Mouse (Mus musculus) spleen, adult 18-20 months (tissue): ENCODE results near the gene Nadk.

Experiments
- DNase-seq, 2 experiments: peaks; one replicate each; pipeline ENCODE4 v3.0.0; 2022; ENCODE audit warnings: mixed read lengths in 2 of 2

Gene Nadk

DNA sequence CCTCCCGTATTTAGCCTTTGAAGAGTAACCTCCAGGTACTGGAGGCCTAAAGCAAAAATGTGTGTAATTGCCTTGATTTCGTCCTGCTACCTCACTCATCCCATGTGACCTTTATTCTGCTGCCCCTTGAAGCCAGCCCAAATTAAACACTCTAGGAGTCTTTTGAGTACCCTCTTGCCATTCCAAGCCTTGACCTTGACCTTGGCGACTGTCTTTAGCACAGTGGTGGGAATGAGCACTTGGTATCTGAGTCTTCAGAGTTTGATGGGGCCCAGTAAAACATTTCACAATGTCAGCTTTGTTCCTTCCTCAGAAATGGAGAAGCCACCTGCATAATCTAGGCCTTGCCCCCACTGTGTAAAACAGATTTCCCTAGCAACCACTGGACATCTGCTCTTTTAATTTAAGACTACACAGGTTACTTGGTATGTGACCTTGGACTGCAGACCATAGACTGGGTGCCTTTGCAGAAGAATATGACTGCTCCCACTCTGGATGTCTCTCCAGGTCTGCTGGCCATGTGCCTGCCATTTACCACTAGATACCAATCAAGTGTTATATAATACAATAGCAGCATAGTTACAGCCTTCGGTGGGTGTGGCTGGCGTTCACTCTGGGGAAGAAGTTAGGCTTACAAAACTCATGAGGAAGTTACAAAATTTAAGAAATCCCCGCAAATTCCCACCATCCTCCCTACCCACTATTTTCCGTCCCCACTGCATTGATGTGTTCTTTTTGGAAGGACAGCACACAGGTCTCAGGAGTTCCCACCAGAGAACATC is at the start of gene Nadk:
TSS of gene Nadk (plus strand) at position 718 of the 782 bp plus-strand sequence.
- no peak for DNase-seq

- DNase-seq: no peak
These were observed 47.4 kb upstream of the Nadk start for GRCm38 (mm10) chr4:155514810-155515209.

DNA sequence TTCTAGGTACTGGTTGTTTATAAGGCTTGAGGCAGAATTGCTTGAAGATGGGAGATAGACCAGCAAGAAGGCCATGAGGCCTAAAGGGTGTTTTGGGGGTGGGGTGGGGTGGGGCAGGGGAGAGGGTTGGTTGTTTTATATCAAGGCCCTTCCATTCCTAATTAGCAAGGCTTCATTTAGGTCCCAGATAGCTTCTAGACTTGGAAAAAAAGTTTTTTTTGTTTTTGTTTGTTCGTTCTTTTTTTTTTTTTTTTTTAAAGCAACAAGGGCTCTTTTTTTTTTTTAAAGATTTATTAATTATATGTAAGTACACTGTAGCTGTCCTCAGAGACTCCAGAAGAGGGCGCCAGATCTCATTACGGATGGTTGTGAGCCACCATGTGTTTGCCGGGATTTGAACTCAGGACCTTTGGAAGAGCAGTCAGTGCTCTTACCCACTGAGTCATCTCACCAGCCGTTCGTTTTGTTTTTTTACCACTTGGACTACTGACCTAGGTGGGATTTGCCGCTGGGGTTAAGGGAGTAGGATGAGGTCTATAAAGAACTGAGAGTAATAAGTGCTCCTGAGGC is 44.1 kb upstream of the Nadk start:
- DNase-seq: no peak

GRCm38 (mm10) chr4:155522327-155522726 is 39.9 kb upstream of the Nadk start:
- DNase-seq: no peak

GRCm38 (mm10) chr4:155525751-155526150 is 36.4 kb upstream of the Nadk start:
- DNase-seq: no peak

DNA sequence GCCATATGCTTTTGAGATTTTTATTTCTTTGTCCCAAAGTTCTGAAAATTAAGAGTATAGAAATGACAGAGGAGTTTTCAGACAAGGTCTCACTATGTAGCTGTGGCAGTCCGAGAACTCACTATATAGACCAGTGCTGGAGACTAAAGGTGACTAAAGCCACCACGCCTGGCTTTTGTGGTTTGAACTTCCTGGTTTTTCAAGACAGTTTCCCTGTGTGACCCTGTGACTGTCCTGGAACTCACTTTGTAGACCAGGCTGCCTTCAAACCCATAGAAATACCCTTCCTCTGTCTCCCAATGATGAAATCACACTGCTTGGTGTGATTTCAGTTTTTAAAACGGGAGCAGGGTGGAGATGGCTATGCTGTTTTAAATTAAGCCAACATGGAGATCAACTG is 32.9 kb upstream of the Nadk start:
- no peak for DNase-seq

DNA sequence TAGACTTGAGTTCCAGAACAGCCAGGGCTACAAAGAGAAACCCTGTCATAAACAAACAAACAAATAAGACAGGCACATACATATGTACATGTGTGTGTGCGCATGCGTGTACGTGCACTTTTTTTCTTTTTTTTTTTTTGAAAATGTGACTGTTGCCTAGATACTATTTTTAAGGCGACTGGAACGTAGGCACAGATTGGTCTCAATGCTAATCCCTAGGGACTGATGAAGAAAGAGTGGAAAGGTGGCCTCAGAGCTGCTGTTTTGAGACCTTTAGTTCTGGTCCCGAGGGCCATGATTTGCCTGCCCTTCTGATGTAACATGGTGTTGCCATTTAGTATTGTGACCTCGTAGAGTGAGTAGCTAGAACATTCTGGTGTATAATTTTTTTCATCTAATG is 12.2 kb upstream of the Nadk start:
- DNase-seq: no peak

DNA sequence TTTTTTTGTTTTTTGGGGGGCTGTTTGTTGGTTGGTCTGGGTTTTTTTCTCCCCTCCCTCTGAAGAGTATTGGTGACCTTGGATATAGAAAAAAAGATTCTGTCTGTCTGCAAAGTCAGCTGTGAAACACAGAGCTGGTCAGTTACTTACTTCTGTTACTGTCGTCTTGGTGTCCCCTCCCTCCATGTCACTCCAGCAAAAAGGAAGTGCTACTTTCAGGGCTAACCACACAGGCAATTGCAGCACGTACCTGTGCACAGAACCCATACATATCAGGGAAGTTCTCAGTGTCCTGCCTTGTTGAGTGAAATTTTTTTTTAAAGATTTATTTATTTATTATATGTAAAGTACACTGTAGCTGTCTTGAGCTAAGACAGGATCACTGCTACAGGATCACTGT is 11.7 kb upstream of the Nadk start:
- DNase-seq: no peak

GRCm38 (mm10) chr4:155551073-155551472 is 11.1 kb upstream of the Nadk start:
- no peak for DNase-seq

DNA sequence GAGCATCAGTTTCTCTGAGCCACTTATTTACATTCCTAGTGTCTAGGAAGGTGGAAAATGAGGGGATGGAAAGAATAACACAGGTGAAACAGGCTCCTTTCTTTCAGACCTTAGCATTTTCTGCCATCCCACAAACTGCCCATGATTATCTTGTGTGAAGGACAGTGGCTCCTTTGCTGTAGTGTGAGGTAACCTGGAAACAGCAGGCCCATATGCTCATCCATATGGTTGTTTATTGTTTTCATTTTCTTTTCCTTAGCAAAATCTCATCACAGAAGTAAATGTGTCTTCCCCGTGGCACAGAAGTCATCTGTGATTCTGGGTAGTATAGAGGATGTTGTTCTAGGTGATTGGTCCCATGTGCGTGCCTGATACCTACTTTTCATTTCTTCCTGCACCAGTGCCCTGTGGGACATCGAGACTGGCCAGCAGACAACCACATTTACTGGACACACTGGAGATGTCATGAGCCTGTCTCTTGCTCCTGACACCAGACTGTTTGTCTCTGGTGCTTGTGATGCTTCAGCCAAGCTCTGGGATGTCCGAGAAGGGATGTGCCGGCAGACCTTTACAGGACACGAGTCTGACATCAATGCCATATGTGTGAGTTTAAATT is 9.2 kb upstream of the Nadk start:
- DNase-seq: no peak

DNA sequence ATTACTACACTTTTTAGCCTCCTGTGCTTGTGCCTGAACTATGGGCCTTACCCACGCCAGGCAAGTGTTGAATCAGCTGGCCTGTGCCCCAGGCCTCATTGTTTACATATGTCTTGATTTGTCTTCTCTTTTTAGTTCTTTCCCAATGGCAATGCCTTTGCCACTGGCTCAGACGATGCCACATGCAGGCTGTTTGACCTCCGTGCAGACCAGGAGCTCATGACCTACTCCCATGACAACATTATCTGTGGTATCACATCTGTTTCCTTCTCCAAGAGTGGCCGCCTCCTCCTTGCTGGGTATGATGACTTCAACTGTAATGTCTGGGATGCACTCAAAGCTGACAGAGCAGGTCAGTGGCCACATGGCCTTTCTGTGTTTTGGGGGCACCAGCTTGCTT is 7.3 kb upstream of the Nadk start:
- DNase-seq: no peak

DNA sequence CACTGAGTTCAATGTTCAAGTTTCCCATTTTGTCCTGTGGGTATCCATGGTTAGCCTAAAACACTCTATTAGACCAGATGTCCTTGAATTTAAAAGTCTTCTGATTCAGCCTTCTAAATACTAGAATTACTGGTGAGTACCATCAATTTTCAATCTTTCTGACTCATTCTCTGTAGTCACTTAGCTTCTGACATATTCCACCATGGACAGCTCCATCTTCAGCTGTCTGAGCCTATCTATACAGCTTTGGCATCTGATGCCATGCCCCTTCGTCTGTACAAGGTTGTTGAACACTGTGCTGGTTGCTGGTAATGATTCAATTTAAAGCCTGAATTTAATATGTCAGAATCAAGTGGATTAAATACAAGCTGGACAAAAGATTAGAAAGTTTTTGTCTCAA is 6.7 kb upstream of the Nadk start:
- no peak for DNase-seq

- DNase-seq: no peak
These were observed 2.7 kb upstream of the Nadk start for GRCm38 (mm10) chr4:155559454-155559853.

DNA sequence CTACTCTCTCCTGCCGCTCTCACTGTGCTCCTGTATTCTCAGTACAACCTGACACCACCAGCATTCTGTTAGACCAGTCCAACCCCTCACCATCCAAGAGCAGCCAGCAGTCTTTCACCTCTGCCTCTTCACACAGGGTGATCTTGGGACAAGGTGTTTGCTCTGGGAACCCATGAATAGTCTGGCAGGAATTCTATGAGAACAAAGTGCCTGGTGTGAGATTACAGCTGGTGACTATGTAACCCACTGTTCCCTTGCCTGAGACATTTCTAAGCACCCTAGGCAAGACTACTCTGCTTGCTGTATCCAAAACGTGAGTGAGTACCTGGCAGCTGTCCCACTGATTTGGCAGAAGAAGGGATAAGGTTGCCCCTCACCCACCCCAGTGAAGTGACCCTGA is 1.2 kb upstream of the Nadk start:
- DNase-seq: no peak

DNA sequence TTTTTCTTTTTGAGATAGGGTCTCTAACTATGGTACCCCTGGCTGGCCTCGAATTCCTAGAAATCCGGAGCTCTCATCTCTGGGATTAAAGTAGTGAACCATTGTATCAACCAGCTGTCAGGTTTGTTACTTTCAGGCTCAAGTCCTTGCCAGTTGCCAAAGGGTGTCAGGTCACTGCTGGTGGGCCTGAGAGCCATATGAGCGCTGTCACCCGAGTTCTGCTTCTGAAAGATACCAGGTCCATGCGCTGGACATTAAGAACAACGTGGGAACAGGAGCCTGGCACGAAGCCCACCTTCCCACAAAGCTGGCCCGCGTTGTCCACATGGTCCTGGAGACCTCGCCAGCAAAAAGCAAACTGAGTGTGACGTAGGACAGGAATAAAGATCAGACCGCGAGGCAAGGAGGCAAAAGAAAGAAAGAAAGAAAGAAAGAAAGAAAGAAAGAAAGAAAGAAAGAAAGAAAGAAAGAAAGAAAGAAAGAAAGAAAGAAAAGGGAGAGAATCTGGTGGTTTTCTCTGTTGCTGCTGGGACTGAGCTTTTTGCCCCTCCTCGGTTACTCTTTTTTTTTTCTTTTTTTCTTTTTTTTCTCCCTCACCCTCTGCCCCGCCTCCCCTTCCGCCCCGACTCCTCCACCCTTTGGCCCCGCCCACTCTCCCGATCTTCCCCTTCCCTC is 684 bp downstream of the Nadk start:
- peak; percentile 40 to 41 for DNase-seq

GRCm38 (mm10) chr4:155563400-155564231 is 1.4 kb downstream of the Nadk start:
- peak; percentile 98 for DNase-seq

DNA sequence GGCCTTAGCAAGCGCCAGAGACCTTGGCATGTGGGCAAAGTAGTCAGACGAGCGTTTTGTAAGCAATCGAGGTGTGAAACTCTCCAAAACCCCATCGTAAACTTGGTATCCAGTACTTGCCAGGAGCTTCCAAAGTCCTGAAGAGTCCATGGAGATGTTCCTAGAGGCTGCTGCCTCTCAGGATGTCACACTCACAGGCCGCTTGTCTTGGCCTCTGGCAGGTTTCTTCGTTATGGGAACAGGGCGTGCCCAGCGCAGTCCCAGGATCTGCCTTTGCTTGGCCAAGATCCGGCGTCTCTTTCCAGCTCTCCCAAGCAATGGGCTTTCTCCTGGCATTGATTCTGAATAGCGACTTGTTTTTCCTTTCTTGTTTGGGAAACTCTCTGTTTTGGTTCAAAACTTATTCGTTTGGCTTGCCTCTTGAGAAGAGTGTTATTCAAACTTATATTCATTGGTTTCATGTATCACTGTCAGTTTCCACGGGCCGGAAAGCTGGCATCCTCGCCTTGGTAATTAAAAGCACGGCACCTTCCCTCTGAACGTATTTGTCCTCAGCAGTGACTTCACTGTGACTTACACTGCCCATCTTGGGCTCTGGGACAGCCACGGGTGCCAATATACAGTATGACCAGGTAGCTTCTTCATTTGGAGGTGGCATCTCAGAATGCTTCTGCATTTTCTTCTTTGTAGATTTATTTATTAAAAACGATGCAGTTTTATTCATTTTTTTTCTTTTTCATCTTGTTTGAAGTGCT is 2.3 kb downstream of the Nadk start:
- DNase-seq: no peak

DNA sequence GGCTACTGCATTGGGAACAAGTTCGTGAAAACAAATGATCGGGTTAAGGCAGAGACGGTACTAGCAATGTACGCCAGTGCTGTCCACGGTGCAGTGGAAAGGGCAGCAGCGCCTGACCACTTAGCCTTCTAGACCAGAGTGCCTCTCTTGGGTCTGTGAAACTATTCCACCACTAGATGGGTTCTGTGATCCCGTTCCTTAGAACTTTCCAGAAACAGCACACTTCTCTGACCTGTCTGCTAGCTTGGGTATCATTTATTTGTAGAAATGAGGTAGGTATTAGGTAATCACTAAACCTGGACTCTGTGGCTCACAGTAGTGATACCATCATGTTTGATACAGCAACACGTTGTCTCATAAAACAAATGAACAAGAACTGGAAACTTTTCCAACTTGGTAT is 4.4 kb downstream of the Nadk start:
- no peak for DNase-seq

DNA sequence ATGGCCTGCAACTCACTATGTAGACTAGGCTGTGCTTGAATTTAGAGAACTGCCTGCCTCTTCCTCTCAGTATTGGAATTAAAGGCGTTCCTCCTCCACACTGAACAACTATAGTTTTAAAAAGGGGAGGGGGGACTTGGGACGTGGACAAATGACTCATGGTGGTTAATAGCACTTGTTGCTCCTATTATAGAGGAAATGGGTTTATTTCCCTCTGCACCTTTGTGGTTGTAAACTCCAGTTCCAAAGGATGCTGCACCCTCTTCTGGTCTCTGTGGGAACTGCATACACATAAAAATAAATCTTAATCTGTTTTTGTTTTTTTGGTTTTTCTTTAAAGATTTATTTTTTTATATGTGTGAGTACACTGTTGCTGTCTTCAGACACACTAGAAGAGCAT is 6.0 kb downstream of the Nadk start:
- DNase-seq: no peak

GRCm38 (mm10) chr4:155568632-155569370 is 6.6 kb downstream of the Nadk start:
- no peak for DNase-seq

DNA sequence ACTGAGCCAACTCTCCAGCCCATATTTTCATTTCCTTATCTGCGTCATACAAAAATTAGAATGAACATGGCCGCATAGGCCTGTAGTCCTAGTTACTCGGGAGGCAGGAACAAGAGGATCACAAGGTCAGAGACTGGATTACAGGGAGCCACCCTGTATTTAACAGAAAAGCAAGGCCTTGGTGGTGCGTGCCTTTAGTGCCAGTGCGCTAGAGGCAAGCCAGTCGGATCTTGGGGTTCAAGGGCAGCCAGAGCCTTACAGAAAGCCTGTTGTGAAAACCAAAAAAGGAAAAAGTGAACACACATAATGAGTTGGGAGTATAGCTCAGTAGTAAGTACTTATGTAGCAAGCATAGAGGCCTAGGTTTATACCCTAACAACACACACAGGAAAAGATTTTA is 7.6 kb downstream of the Nadk start:
- DNase-seq: no peak
